Mouse (Mus musculus) neural tube, embryonic 14.5 days (tissue): ENCODE measurements around the gene Aff1. TPM values are rescaled to one million over a fixed set of nuclear protein-coding genes. Genes with fewer than 3 reads are reported as not detected.

Experiments
- ATAC-seq: fragments of 200-750 bp; cut with Nextera tagmentation; 2 replicates; pipeline ENCODE4 v1.8.0; 2017; ENCODE audit warnings: low read depth, mild to moderate bottlenecking, moderate TSS enrichment, moderate library complexity
- H3K27ac ChIP-seq: fragments of 300-500 bp; sonication (generic); 2 replicates; pipeline ENCODE4 v1.5.1; 2014; ENCODE audit warnings: low read depth, mild to moderate bottlenecking, control low read depth, low read length, moderate library complexity, mixed read lengths
- H3K27me3 ChIP-seq: fragments of 300-500 bp; sonication (generic); 2 replicates; pipeline ENCODE4 v1.6.1; 2014; ENCODE audit warnings: low read length; ENCODE audit not compliant: control insufficient read depth, insufficient read depth
- H3K36me3 ChIP-seq: fragments of 300-500 bp; sonication (generic); 2 replicates; pipeline ENCODE4 v1.6.1; 2014; ENCODE audit warnings: low read length, mixed read lengths; ENCODE audit not compliant: control insufficient read depth, insufficient read depth
- H3K4me1 ChIP-seq: fragments of 300-500 bp; sonication (generic); 2 replicates; pipeline ENCODE4 v1.6.1; 2014; ENCODE audit warnings: low read length; ENCODE audit not compliant: control insufficient read depth, insufficient read depth
- H3K4me2 ChIP-seq: fragments of 300-500 bp; sonication (generic); 2 replicates; pipeline ENCODE4 v1.6.1; 2014; ENCODE audit warnings: mild to moderate bottlenecking, low read depth, low read length, control low read depth
- H3K4me3 ChIP-seq: fragments of 300-500 bp; sonication (generic); 2 replicates; pipeline ENCODE4 v1.5.1; 2014; ENCODE audit warnings: low read depth, low read length, control low read depth, mixed read lengths
- H3K9ac ChIP-seq: fragments of 300-500 bp; sonication (generic); replicated peaks from 2 replicates; pipeline ENCODE4 v1.6.1; 2014; ENCODE audit warnings: low read depth, mild to moderate bottlenecking, control low read depth, low read length, mixed read lengths
- H3K9me3 ChIP-seq: fragments of 300-500 bp; sonication (generic); 2 replicates; pipeline ENCODE4 v1.6.1; 2016; ENCODE audit warnings: low read length; ENCODE audit not compliant: control insufficient read depth
- WGBS: fragments of 180-500 bp; shearing (Covaris S2); extraction: QIAGEN DNeasy Blood & Tissue Kit; methylation state at CpG from one replicate; pipeline ENCODE4 v1.1.7; 2014; 5-methylcytosine and 5-hydroxymethylcytosine counted together
- polyA plus RNA-seq: library from polyadenylated mRNA; unstranded; fragments of >200 nt; fragmentation: Nextera tagmentation; extraction: Ambion mirVana; gene quantifications from 2 replicates; pipeline ENCODE4 v1.2.1, GENCODE M21; 2014

Gene Aff1
- polyA plus RNA-seq, 1 experiment from 2014 or later = 2.1 TPM

DNA sequence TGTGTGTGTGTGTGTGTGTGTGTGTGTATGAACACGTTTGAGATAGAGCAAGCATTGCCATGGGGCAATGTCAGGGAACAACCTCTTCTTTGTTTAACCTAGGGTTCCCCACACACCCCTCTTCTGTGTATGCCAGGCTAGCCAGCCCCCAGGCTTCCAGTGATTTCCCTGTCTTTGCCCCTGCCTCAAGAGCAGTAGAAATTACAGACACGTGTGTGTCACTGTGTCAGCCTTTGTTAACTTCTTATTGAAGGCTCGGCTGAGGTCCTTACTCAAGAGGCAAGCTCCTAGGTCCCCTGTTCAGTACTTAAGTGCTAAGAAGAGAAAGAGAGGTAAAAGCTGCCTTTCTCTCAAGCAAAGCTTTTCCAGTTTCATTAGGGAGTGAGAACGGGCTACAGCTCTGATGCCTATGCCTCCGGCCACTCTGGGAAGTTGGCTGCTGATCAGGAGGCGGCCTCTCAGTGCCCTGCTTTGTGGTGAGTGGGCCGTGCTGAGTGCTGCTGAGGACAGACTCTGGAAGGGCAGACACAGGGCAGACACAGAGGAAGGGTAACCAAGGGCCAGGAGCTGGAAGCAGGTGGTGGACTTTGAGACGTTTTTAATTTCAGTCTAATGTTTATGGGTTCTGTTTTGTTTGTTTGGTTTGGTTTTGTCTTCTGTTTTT, 111.9 kb downstream of the Aff1 start:
- peaks cover 2% of the 10 kb centered on the region; the same call in 1 of the 2 replicates for H3K4me1 ChIP-seq
- no peak overlapping the region for H3K4me3 ChIP-seq
- H3K27ac ChIP-seq = peak overlapping the region; percentile 58; the same call in 1 of the 2 replicates
- ATAC-seq = peak; percentile 81; the same call in 1 of the 2 replicates
- no peak overlapping the region for H3K4me2 ChIP-seq
- no peaks in the 10 kb centered on the region for H3K9me3 ChIP-seq
- H3K36me3 ChIP-seq = no peaks in the 10 kb centered on the region
- H3K27me3 ChIP-seq = no peaks in the 10 kb centered on the region
- H3K9ac ChIP-seq = no peak overlapping the region
- 7% methylated on average over 8 of the region's 8 CpGs for WGBS

DNA sequence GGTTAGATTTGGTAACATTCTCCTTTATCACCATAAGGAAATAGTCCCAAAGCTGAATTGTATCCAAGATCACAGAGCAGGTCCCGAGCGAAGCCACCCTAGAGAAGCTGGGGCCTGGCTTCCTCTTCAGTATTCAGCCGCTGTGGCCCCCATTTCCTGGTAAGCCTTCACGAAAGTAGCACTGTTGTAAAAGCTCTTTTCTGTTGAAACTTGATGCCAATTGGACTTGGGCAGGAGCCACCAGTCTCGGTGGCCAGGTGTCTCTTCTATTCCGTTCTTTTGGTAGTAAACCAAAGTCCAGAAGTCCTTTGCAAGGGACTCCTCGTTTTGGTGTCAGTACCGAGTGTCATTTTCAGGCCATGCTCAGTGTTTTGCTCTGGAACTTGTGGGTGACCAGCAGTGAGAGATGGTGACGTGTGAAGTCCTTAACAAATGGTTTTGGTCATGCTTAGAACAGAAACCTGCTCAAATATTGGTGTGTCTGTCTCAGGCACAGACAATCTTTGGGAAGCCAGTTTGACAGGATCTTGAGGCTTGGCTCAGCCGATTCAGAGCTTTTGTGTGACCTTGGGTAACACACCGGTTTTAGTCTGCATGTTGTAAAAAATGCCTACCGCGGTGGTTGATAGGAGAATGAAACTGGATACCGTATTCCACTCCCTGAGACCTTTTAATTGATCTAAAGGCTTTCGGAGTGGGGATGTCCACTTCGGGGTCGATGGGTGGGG, 114.8 kb downstream of the Aff1 start:
- peaks cover 2% of the 10 kb centered on the region; the same call in 1 of the 2 replicates for H3K4me1 ChIP-seq
- H3K4me3 ChIP-seq = no peak overlapping the region
- H3K27ac ChIP-seq = no peak overlapping the region
- H3K36me3 ChIP-seq = no peaks in the 10 kb centered on the region
- no peaks in the 10 kb centered on the region for H3K9me3 ChIP-seq
- no peak overlapping the region for H3K4me2 ChIP-seq
- no peak overlapping the region for H3K9ac ChIP-seq
- 70% methylated on average over 17 of the region's 17 CpGs for WGBS
- ATAC-seq = no peak
- H3K27me3 ChIP-seq = no peaks in the 10 kb centered on the region

DNA sequence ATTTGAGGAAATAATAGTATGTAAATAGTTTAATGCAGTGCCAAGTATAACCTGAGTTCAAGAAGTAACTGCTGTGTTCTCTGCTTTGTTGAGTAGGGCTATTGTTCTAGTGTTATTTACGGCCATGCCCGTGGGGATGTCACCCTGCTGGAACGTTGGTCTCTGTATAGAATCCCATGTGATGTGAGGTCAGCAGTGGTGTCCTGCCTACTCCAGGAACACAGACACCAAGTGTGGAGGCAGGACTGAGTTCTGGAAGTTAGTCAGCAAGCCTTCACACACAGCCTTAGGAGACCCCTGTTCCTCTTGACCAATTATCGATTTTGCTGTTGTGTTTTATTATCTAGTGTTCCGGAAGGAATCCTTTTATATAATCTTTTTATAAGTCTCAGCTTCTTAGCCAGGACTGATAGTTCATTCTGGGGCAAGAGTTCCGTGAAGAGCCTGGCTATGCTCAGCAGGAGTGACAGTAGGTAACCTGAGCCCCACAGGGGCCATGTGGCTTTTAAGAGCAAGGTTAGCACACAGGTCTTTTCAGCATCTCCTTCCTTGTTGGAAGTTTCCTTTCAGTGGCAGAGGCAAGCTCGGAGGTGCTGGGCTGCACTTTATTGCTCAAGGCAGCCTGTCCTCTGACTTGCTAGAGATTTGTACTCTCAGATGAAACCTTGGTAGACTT, 115.6 kb downstream of the Aff1 start:
- Histone ChIP-seq H3K27ac (no peak overlapping the region), H3K4me3 (no peak overlapping the region), H3K36me3 (no peaks in the 10 kb centered on the region), H3K9me3 (no peaks in the 10 kb centered on the region), H3K4me2 (no peak overlapping the region), H3K4me1 (peaks cover 2% of the 10 kb centered on the region; the same call in 1 of the 2 replicates), H3K9ac (no peak overlapping the region), H3K27me3 (no peaks in the 10 kb centered on the region)
- ATAC-seq = no peak
- WGBS = 39% methylated on average over 7 of the region's 7 CpGs

DNA sequence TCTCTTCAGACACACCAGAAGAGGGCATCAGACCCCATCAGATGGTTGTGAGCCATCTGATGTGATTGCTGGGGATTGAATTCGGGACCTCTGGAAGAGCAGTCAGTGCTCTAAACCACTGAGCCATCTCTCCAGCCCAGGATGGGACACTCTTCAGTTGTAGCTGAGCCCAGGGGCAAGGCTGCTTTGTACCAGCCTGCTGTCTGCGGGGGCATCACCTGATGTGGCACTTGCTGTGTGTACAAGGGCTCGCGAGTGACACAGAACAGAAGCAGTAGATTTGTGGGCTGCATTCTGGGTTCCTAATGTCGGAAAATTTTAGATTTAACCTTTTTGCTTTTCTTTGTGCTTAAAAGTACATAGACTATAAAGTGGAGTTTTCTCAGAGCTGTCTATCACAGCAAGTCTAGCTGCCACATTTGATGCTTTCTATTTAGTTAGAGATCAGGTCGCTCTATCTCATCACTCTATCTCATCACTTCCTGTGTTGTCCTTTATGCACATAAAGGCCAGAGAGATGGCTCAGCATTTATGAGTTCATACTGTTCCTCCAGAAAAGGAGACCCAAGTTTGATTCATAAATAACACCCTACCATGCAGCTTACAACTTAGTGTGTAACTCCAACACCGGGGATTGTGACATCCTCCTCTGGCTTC, 117.6 kb downstream of the Aff1 start:
- Histone ChIP-seq H3K9me3 (no peaks in the 10 kb centered on the region), H3K4me1 (no peaks in the 10 kb centered on the region), H3K27ac (no peak overlapping the region), H3K27me3 (no peaks in the 10 kb centered on the region), H3K4me3 (no peak overlapping the region), H3K36me3 (no peaks in the 10 kb centered on the region), H3K9ac (no peak overlapping the region), H3K4me2 (no peak overlapping the region)
- no peak for ATAC-seq
- 89% methylated on average over 7 of the region's 7 CpGs for WGBS

DNA sequence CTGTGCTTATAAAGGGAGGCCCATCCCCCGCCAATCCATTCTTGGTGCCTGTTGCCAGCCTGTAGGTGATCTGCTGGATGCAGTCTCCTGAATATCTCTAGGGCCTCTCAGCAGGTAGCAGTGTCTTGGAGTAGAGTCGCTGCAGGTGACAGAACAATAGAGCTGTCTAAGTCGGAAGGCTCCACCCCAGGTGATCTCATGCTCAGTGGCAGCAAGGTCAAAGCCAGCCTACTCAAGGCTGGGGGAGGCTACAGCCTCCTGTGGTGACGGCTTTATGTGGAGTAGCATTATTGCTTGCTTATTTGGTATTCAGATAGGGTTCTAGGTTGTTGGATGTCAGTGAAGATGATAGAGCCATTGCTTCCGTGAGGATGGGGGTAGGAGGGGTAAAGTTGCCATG, 121.1 kb downstream of the Aff1 start:
- no peak overlapping the region for H3K27ac ChIP-seq
- WGBS = 72% methylated on average over 5 of the region's 5 CpGs

DNA sequence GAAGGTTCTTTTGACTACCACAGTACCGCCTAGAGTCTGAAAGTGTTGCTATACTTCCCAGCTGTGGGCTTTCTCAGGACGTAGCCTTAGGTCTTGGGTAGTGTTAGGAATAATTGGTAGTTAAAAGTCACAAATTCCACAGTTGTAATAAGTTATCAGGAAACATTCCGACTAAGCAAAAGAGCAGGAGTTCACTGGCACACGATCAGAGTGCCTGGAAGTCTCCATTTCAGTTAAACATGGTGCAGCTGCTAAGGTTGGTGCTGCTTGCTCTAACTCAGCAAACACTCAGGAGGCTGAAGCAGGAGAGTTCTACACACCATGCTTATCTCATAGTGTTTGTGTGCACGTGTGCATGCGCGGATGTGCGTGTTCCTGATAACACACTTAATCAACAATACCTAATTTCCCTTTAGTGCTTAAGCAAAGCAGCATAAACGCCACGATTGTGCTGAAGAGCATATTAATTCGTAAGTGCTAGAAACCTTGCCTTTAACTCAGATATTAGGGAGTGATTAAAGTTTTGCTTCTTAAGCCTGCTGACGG, 121.9 kb downstream of the Aff1 start:
- Histone ChIP-seq H3K4me1 (no peaks in the 10 kb centered on the region), H3K36me3 (no peaks in the 10 kb centered on the region), H3K4me2 (no peak overlapping the region), H3K27me3 (no peaks in the 10 kb centered on the region), H3K4me3 (no peak overlapping the region), H3K9me3 (no peaks in the 10 kb centered on the region), H3K27ac (no peak overlapping the region), H3K9ac (no peak overlapping the region)
- WGBS = 92% methylated on average over 12 of the region's 12 CpGs
- ATAC-seq = no peak

More for the DNA sequence above, 121.1 kb downstream of the Aff1 start:
- Histone ChIP-seq H3K4me2 (no peak overlapping the region), H3K9ac (no peak overlapping the region), H3K4me3 (no peak overlapping the region), H3K27me3 (no peaks in the 10 kb centered on the region), H3K36me3 (no peaks in the 10 kb centered on the region), H3K9me3 (no peaks in the 10 kb centered on the region), H3K4me1 (no peaks in the 10 kb centered on the region)
- no peak for ATAC-seq

DNA sequence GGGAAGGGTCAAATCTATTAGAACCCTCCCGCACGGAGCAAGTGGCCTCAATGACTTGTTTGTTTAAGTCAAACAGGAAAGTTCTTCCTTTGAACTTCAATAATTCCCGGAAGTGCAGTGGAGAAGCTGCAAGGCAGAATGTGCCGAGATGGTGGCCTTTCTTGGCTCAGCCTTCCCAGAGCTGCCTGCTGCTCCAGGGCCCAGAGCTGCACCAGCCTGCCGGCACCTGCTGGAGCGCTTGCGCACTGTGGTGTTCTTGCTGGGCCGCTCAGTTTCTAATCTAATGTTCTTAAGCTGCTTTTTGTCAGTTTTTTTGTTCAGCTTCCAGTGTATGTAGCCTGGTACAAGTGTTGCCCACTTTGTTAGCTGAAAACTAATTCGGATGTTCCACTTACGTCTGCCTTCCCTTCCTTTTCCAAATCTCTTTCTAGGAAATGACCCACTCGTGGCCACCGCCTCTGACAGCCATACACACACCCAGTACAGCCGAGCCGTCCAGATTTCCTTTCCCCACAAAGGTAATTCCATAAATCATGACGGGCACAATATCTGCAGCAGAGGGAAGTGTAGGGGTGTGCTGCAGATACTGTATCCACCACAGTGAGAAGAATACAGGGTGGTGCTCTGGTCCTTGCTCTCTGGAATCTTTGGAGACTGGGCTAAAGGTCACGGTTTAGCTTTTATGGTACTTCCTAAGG, 122.5 kb downstream of the Aff1 start:
- no peak overlapping the region for H3K27ac ChIP-seq
- H3K4me3 ChIP-seq = no peak overlapping the region
- 60% methylated on average over 16 of the region's 16 CpGs for WGBS
- ATAC-seq = no peak
- no peaks in the 10 kb centered on the region for H3K36me3 ChIP-seq
- no peak overlapping the region for H3K4me2 ChIP-seq
- H3K4me1 ChIP-seq = no peaks in the 10 kb centered on the region
- H3K9ac ChIP-seq = no peak overlapping the region
- no peaks in the 10 kb centered on the region for H3K27me3 ChIP-seq
- H3K9me3 ChIP-seq = no peaks in the 10 kb centered on the region

DNA sequence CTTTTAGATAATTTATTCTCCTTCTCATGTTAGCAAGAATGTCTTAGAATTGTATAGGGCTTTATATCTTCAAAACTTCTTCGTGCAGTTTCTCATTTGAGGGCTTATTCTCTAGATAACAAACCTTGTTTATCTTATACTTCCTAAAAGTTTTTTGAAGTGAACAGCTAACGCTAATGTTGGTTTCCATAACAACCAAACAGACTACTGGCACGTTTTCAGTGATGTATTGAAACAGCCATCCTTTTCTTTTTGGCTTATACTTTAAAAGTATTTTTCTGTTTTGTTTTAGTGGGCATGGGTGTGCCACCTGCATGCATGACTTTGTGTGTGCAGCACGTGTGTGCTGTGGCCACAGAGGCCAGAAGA, 123.1 kb downstream of the Aff1 start:
- ATAC-seq = no peak
- WGBS = 64% methylated on average over 4 of the region's 4 CpGs
- Histone ChIP-seq H3K4me1 (no peaks in the 10 kb centered on the region), H3K4me2 (no peak overlapping the region), H3K36me3 (no peaks in the 10 kb centered on the region), H3K27me3 (no peaks in the 10 kb centered on the region), H3K4me3 (no peak overlapping the region), H3K9ac (no peak overlapping the region), H3K9me3 (no peaks in the 10 kb centered on the region), H3K27ac (no peak overlapping the region)
